Mouse (Mus musculus) spleen, adult 2 months (tissue): ENCODE data around the gene Pbx1.

Experiments
- CTCF ChIP-seq: fragments of 200-500 bp; IDR thresholded peaks from 2 replicates; pipeline ENCODE4 v1.5.1; 2011; ENCODE audit warnings: mild to moderate bottlenecking, inconsistent platforms; ENCODE audit not compliant: insufficient read depth, insufficient read length, insufficient replicate concordance; ENCODE audit errors: extremely low read depth
- POLR2A ChIP-seq: fragments of 200-500 bp; IDR thresholded peaks from 2 replicates; pipeline ENCODE4 v1.6.1; 2011; ENCODE audit warnings: low read depth, low read length, inconsistent platforms

- TF ChIP-seq CTCF, result no peak
- no peak for TF ChIP-seq POLR2A
These were observed 41.4 kb upstream of the Pbx1 start for GRCm38 (mm10) chr1:168473255-168474069.
